Mouse (Mus musculus) forebrain, embryonic 15.5 days (tissue): ENCODE data around the gene Mxd1. TPM values are rescaled to one million over a fixed set of nuclear protein-coding genes. Genes with fewer than 3 reads are reported as not detected.

ENCODE experiments used
- ATAC-seq: fragments of 200-750 bp; cut with Nextera tagmentation; replicated peaks from 2 replicates; pipeline ENCODE4 v1.8.0; 2017; ENCODE audit warnings: mild to moderate bottlenecking, moderate TSS enrichment, moderate library complexity
- H3K27ac ChIP-seq: fragments of 300-500 bp; sonication (generic); replicated peaks from 2 replicates; pipeline ENCODE4 v1.5.1; 2015; ENCODE audit warnings: mild to moderate bottlenecking, inconsistent platforms
- H3K27me3 ChIP-seq: fragments of 300-500 bp; sonication (generic); 2 replicates; pipeline ENCODE4 v1.6.1; 2015; ENCODE audit warnings: inconsistent platforms
- H3K36me3 ChIP-seq: fragments of 300-500 bp; sonication (generic); 2 replicates; pipeline ENCODE4 v1.6.1; 2015; ENCODE audit warnings: mild to moderate bottlenecking, inconsistent platforms
- H3K4me1 ChIP-seq: fragments of 300-500 bp; sonication (generic); 2 replicates; pipeline ENCODE4 v1.6.1; 2015; ENCODE audit warnings: inconsistent platforms
- H3K4me2 ChIP-seq: fragments of 300-500 bp; sonication (generic); replicated peaks from 2 replicates; pipeline ENCODE4 v1.6.1; 2015; ENCODE audit warnings: mild to moderate bottlenecking, inconsistent platforms
- H3K4me3 ChIP-seq: fragments of 300-500 bp; sonication (generic); 2 replicates; pipeline ENCODE4 v1.5.1; 2015; ENCODE audit warnings: mild to moderate bottlenecking, inconsistent platforms
- H3K9ac ChIP-seq: fragments of 300-500 bp; sonication (generic); replicated peaks from 2 replicates; pipeline ENCODE4 v1.6.1; 2015; ENCODE audit warnings: mild to moderate bottlenecking, inconsistent platforms
- H3K9me3 ChIP-seq: fragments of 300-500 bp; sonication (generic); 2 replicates; pipeline ENCODE4 v1.6.1; 2016; ENCODE audit warnings: inconsistent platforms
- WGBS: fragments of 180-500 bp; shearing (Covaris S2); methylation state at CpG from one replicate; pipeline ENCODE4 v1.1.7; 2015; ENCODE audit warnings: mixed read lengths; 5-methylcytosine and 5-hydroxymethylcytosine counted together
- polyA plus RNA-seq: library from polyadenylated mRNA; unstranded; fragments of >200 nt; fragmentation: Nextera tagmentation; extraction: Ambion mirVana; gene quantifications from 2 replicates; pipeline ENCODE4 v1.2.1, GENCODE M21; 2015

The Mxd1 gene
- polyA plus RNA-seq, 1 experiment from 2014 or later: 22.8 TPM

- no peak for ATAC-seq
- Histone ChIP-seq H3K4me3 (no peak overlapping the region), H3K9me3 (no peaks in the 10 kb centered on the region), H3K36me3 (no peaks in the 10 kb centered on the region), H3K27me3 (no peaks in the 10 kb centered on the region), H3K4me1 (no peaks in the 10 kb centered on the region), H3K4me2 (no peak overlapping the region), H3K27ac (no peak overlapping the region), H3K9ac (no peak overlapping the region)
- WGBS: 55% methylated on average over 8 of the region's 8 CpGs
Measured at GRCm38 (mm10) chr6:86641716-86642115, 27.2 kb downstream of the Mxd1 start.

- Histone ChIP-seq H3K4me3 (no peak overlapping the region), H3K27ac (no peak overlapping the region), H3K4me1 (no peaks in the 10 kb centered on the region), H3K27me3 (no peaks in the 10 kb centered on the region), H3K36me3 (no peaks in the 10 kb centered on the region), H3K4me2 (no peak overlapping the region), H3K9ac (no peak overlapping the region), H3K9me3 (no peaks in the 10 kb centered on the region)
- ATAC-seq: no peak
- 87% methylated on average over 8 of the region's 8 CpGs for WGBS
Measured at GRCm38 (mm10) chr6:86640776-86641175, 28.2 kb downstream of the Mxd1 start.

GRCm38 (mm10) chr6:86640161-86640560 is 28.8 kb downstream of the Mxd1 start:
- 76% methylated on average over 3 of the region's 3 CpGs for WGBS
- no peaks in the 10 kb centered on the region for H3K27me3 ChIP-seq

GRCm38 (mm10) chr6:86639180-86640160 is 29.5 kb downstream of the Mxd1 start:
- H3K27ac ChIP-seq: no peak overlapping the region
- H3K27me3 ChIP-seq: no peaks in the 10 kb centered on the region
- no peak overlapping the region for H3K4me2 ChIP-seq
- no peak for ATAC-seq
- WGBS: 82% methylated on average over 18 of the region's 18 CpGs
- H3K9me3 ChIP-seq: no peaks in the 10 kb centered on the region
- no peak overlapping the region for H3K4me3 ChIP-seq
- H3K4me1 ChIP-seq: no peaks in the 10 kb centered on the region
- no peak overlapping the region for H3K9ac ChIP-seq
- no peaks in the 10 kb centered on the region for H3K36me3 ChIP-seq

More at GRCm38 (mm10) chr6:86640161-86640560, 28.8 kb downstream of the Mxd1 start:
- Histone ChIP-seq H3K9me3 (no peaks in the 10 kb centered on the region), H3K4me2 (no peak overlapping the region), H3K27ac (no peak overlapping the region), H3K4me1 (no peaks in the 10 kb centered on the region), H3K36me3 (no peaks in the 10 kb centered on the region), H3K9ac (no peak overlapping the region), H3K4me3 (no peak overlapping the region)
- ATAC-seq: no peak

GRCm38 (mm10) chr6:86638434-86638833 is 30.5 kb downstream of the Mxd1 start:
- no peak for ATAC-seq
- no peak overlapping the region for H3K4me3 ChIP-seq
- H3K4me2 ChIP-seq: no peak overlapping the region
- H3K36me3 ChIP-seq: no peaks in the 10 kb centered on the region
- no peaks in the 10 kb centered on the region for H3K9me3 ChIP-seq
- H3K4me1 ChIP-seq: no peaks in the 10 kb centered on the region
- no peak overlapping the region for H3K27ac ChIP-seq
- WGBS: 16% methylated on average over 2 of the region's 2 CpGs
- H3K9ac ChIP-seq: no peak overlapping the region
- H3K27me3 ChIP-seq: no peaks in the 10 kb centered on the region

GRCm38 (mm10) chr6:86637860-86638259 is 31.1 kb downstream of the Mxd1 start:
- no peak for ATAC-seq
- H3K4me2 ChIP-seq: no peak overlapping the region
- no peaks in the 10 kb centered on the region for H3K27me3 ChIP-seq
- H3K27ac ChIP-seq: no peak overlapping the region
- no peaks in the 10 kb centered on the region for H3K4me1 ChIP-seq
- no peak overlapping the region for H3K9ac ChIP-seq
- WGBS: 70% methylated on average over 2 of the region's 2 CpGs
- no peaks in the 10 kb centered on the region for H3K9me3 ChIP-seq
- no peak overlapping the region for H3K4me3 ChIP-seq
- H3K36me3 ChIP-seq: no peaks in the 10 kb centered on the region

GRCm38 (mm10) chr6:86637171-86637835 is 31.7 kb downstream of the Mxd1 start:
- Histone ChIP-seq H3K9ac (no peak overlapping the region), H3K36me3 (no peaks in the 10 kb centered on the region), H3K4me2 (no peak overlapping the region), H3K4me1 (no peaks in the 10 kb centered on the region), H3K9me3 (no peaks in the 10 kb centered on the region), H3K27me3 (no peaks in the 10 kb centered on the region), H3K4me3 (no peak overlapping the region), H3K27ac (no peak overlapping the region)
- ATAC-seq: no peak
- 80% methylated on average over 4 of the region's 4 CpGs for WGBS

- Histone ChIP-seq H3K36me3 (no peaks in the 10 kb centered on the region), H3K27me3 (no peaks in the 10 kb centered on the region), H3K4me1 (no peaks in the 10 kb centered on the region), H3K4me2 (no peak overlapping the region), H3K4me3 (no peak overlapping the region), H3K9ac (no peak overlapping the region), H3K9me3 (no peaks in the 10 kb centered on the region), H3K27ac (no peak overlapping the region)
- WGBS: 74% methylated on average over 2 of the region's 2 CpGs
- no peak for ATAC-seq
Measured at GRCm38 (mm10) chr6:86636495-86636894, 32.5 kb downstream of the Mxd1 start.

GRCm38 (mm10) chr6:86630141-86630540 is 38.8 kb downstream of the Mxd1 start:
- 58% methylated on average over 3 of the region's 3 CpGs for WGBS
- no peak overlapping the region for H3K4me2 ChIP-seq
- H3K36me3 ChIP-seq: no peaks in the 10 kb centered on the region
- no peaks in the 10 kb centered on the region for H3K9me3 ChIP-seq
- no peaks in the 10 kb centered on the region for H3K27me3 ChIP-seq
- ATAC-seq: no peak
- no peaks in the 10 kb centered on the region for H3K4me1 ChIP-seq
- no peak overlapping the region for H3K9ac ChIP-seq
- no peak overlapping the region for H3K27ac ChIP-seq
- H3K4me3 ChIP-seq: no peak overlapping the region

GRCm38 (mm10) chr6:86627946-86628345 is 41.0 kb downstream of the Mxd1 start, which contains the start of gene Asprv1:
Gene Asprv1 (plus strand): TSS chr6:86628164.
- Histone ChIP-seq H3K4me2 (no peak within 1 kb of the TSS), H3K9ac (no peak within 1 kb of the TSS), H3K4me3 (no peak within 1 kb of the TSS), H3K9me3 (no peaks in the 10 kb centered on the region), H3K27ac (no peak within 1 kb of the TSS), H3K4me1 (peaks cover 6% of the 10 kb centered on the region; the same call in 1 of the 2 replicates), H3K27me3 (no peaks in the 10 kb centered on the region), H3K36me3 (no peaks in the 10 kb centered on the region)
- 46% methylated on average over 10 of the region's 10 CpGs for WGBS
- ATAC-seq: no peak

- H3K36me3 ChIP-seq: no peaks in the 10 kb centered on the region
- no peak overlapping the region for H3K4me2 ChIP-seq
- H3K27ac ChIP-seq: no peak overlapping the region
- no peaks in the 10 kb centered on the region for H3K9me3 ChIP-seq
- ATAC-seq: no peak
- H3K4me3 ChIP-seq: no peak overlapping the region
- no peaks in the 10 kb centered on the region for H3K27me3 ChIP-seq
- WGBS: 46% methylated on average over 18 of the region's 18 CpGs
- H3K4me1 ChIP-seq: peaks cover 6% of the 10 kb centered on the region; the same call in 1 of the 2 replicates
- no peak overlapping the region for H3K9ac ChIP-seq
Measured at GRCm38 (mm10) chr6:86624074-86625030, 44.6 kb downstream of the Mxd1 start.
